Mouse (Mus musculus) erythroblast, adult 5-6 weeks (primary cell): ENCODE data around the gene Rce1. TPM values are rescaled to one million over a fixed set of nuclear protein-coding genes. Genes with fewer than 3 reads are reported as not detected.

Source experiments
- ATAC-seq: replicated peaks from 2 replicates; pipeline ENCODE4 v1.8.0; 2016; ENCODE audit warnings: moderate number of reproducible peaks, mild to moderate bottlenecking, moderate TSS enrichment, inconsistent platforms; ENCODE audit not compliant: poor library complexity, low FRiP score, severe bottlenecking
- total RNA-seq, 2 experiments: library from RNA; stranded (forward) in 1 of 2; stranded (reverse) in 1 of 2; fragments of 150-400 nt in 1 of 2; fragments of 200-764, 138-1000 nt in 1 of 2; gene quantifications; 2 replicates each; pipeline versions ENCODE4 v1.2.3 to v1.2.4; 2015 to 2017; ENCODE audit warnings: low replicate concordance in 2 of 2

The Rce1 gene
- 10.9 and 17.3 TPM in 2 replicates for total RNA-seq (2015; ENCODE audit: low replicate concordance)
- total RNA-seq (2017; ENCODE audit: low replicate concordance): 2.9 and 10.6 TPM in 2 replicates

GRCm38 (mm10) chr19:4625179-4625828 is at the start of gene Rce1:
TSS of gene Rce1 (minus strand) at chr19:4625641.
- ATAC-seq: peak; percentile 81

GRCm38 (mm10) chr19:4672401-4672800 is 47.0 kb upstream of the Rce1 start:
- ATAC-seq: no peak

GRCm38 (mm10) chr19:4670776-4671175 is 45.3 kb upstream of the Rce1 start:
- ATAC-seq: no peak

- no peak for ATAC-seq
Observed at GRCm38 (mm10) chr19:4666815-4667214, 41.4 kb upstream of the Rce1 start.

- ATAC-seq: no peak
Observed at GRCm38 (mm10) chr19:4658156-4658555, 32.7 kb upstream of the Rce1 start.

GRCm38 (mm10) chr19:4646917-4647492 is 21.6 kb upstream of the Rce1 start:
- ATAC-seq: no peak

- no peak for ATAC-seq
Observed at GRCm38 (mm10) chr19:4644271-4644670, 18.8 kb upstream of the Rce1 start.

GRCm38 (mm10) chr19:4635986-4636385 is 10.5 kb upstream of the Rce1 start:
- ATAC-seq: no peak

GRCm38 (mm10) chr19:4628819-4629218 is 3.4 kb upstream of the Rce1 start:
- no peak for ATAC-seq

GRCm38 (mm10) chr19:4625829-4626535 is 541 bp upstream of the Rce1 start:
- ATAC-seq: peak; percentile 51

GRCm38 (mm10) chr19:4624406-4625178 is 849 bp downstream of the Rce1 start:
- ATAC-seq: peak; percentile 28

- ATAC-seq: no peak
Observed at GRCm38 (mm10) chr19:4624006-4624405, 1.4 kb downstream of the Rce1 start.

GRCm38 (mm10) chr19:4623419-4623818 is 2.0 kb downstream of the Rce1 start:
- no peak for ATAC-seq

- no peak for ATAC-seq
Observed at GRCm38 (mm10) chr19:4622780-4623179, 2.7 kb downstream of the Rce1 start.

- ATAC-seq: no peak
Observed at GRCm38 (mm10) chr19:4620721-4621120, 4.7 kb downstream of the Rce1 start.

- no peak for ATAC-seq
Observed at GRCm38 (mm10) chr19:4619461-4619860, 6.0 kb downstream of the Rce1 start.

- ATAC-seq: no peak
Observed at GRCm38 (mm10) chr19:4618183-4618582, 7.3 kb downstream of the Rce1 start.

GRCm38 (mm10) chr19:4616546-4616945 is 8.9 kb downstream of the Rce1 start:
- no peak for ATAC-seq

- peak; percentile 44 for ATAC-seq
Observed at GRCm38 (mm10) chr19:4615151-4616093, 10.0 kb downstream of the Rce1 start, which contains the start of gene Lrfn4. TSS of gene Lrfn4 (minus strand) at chr19:4615667.
